Mouse (Mus musculus) embryonic facial prominence, embryonic 13.5 days (tissue): Measurements from ENCODE around the gene Atf4. TPM values are rescaled to one million over a fixed set of nuclear protein-coding genes. Genes with fewer than 3 reads are reported as not detected.

Experiments used
- ATAC-seq: fragments of 200-750 bp; cut with Nextera tagmentation; 2 replicates; pipeline ENCODE4 v1.8.0; 2017; ENCODE audit warnings: low read depth; ENCODE audit not compliant: insufficient number of reproducible peaks, insufficient read depth, low FRiP score, low TSS enrichment
- H3K27ac ChIP-seq: fragments of 300-500 bp; sonication (generic); 2 replicates; pipeline ENCODE4 v1.5.1; 2015; ENCODE audit warnings: moderate library complexity, mild to moderate bottlenecking, inconsistent platforms
- H3K27me3 ChIP-seq: fragments of 300-500 bp; sonication (generic); 2 replicates; pipeline ENCODE4 v1.6.1; 2015; ENCODE audit warnings: mild to moderate bottlenecking, inconsistent platforms
- H3K36me3 ChIP-seq: fragments of 300-500 bp; sonication (generic); 2 replicates; pipeline ENCODE4 v1.6.1; 2015; ENCODE audit warnings: mild to moderate bottlenecking, inconsistent platforms
- H3K4me1 ChIP-seq: fragments of 300-500 bp; sonication (generic); 2 replicates; pipeline ENCODE4 v1.6.1; 2015; ENCODE audit warnings: inconsistent platforms
- H3K4me2 ChIP-seq: fragments of 300-500 bp; sonication (generic); 2 replicates; pipeline ENCODE4 v1.6.1; 2015; ENCODE audit warnings: moderate library complexity, mild to moderate bottlenecking, inconsistent platforms
- H3K4me3 ChIP-seq: fragments of 300-500 bp; sonication (generic); 2 replicates; pipeline ENCODE4 v1.5.1; 2015; ENCODE audit warnings: mild to moderate bottlenecking, inconsistent platforms
- H3K9ac ChIP-seq: fragments of 300-500 bp; sonication (generic); 2 replicates; pipeline ENCODE4 v1.6.1; 2015; ENCODE audit warnings: mild to moderate bottlenecking, inconsistent platforms
- H3K9me3 ChIP-seq: fragments of 300-500 bp; sonication (generic); 2 replicates; pipeline ENCODE4 v1.6.1; 2016; ENCODE audit warnings: inconsistent platforms
- WGBS: fragments of 180-500 bp; shearing (Covaris S2); methylation state at CpG from one replicate; pipeline ENCODE4 v1.1.7; 2015; ENCODE audit warnings: mixed read lengths; 5-methylcytosine and 5-hydroxymethylcytosine counted together
- polyA plus RNA-seq: library from polyadenylated mRNA; unstranded; fragments of >200 nt; fragmentation: Nextera tagmentation; extraction: Ambion mirVana; gene quantifications from 2 replicates; pipeline ENCODE4 v1.2.1, GENCODE M21; 2015

Atf4 gene
- polyA plus RNA-seq, 1 experiment from 2014 or later = 123 TPM

- Histone ChIP-seq H3K9me3 (no peaks in the 10 kb centered on the region), H3K4me1 (no peaks in the 10 kb centered on the region), H3K4me3 (no peak overlapping the region), H3K36me3 (no peaks in the 10 kb centered on the region), H3K4me2 (no peak overlapping the region), H3K27ac (no peak overlapping the region), H3K9ac (no peak overlapping the region), H3K27me3 (no peaks in the 10 kb centered on the region)
- ATAC-seq = no peak
- 24% methylated on average over 9 of the region's 9 CpGs for WGBS
These were observed 29.8 kb upstream of the Atf4 start for GRCm38 (mm10) chr15:80225208-80225607.

GRCm38 (mm10) chr15:80225796-80226195, 29.2 kb upstream of the Atf4 start:
- H3K9ac ChIP-seq = no peak overlapping the region
- H3K4me3 ChIP-seq = no peak overlapping the region
- no peak for ATAC-seq
- 49% methylated on average over 2 of the region's 2 CpGs for WGBS
- no peak overlapping the region for H3K4me2 ChIP-seq
- H3K4me1 ChIP-seq = no peaks in the 10 kb centered on the region
- H3K27me3 ChIP-seq = no peaks in the 10 kb centered on the region
- no peak overlapping the region for H3K27ac ChIP-seq
- no peaks in the 10 kb centered on the region for H3K9me3 ChIP-seq
- H3K36me3 ChIP-seq = no peaks in the 10 kb centered on the region

- no peak for ATAC-seq
- Histone ChIP-seq H3K9ac (no peak overlapping the region), H3K27me3 (no peaks in the 10 kb centered on the region), H3K9me3 (no peaks in the 10 kb centered on the region), H3K36me3 (no peaks in the 10 kb centered on the region), H3K4me2 (no peak overlapping the region), H3K4me1 (peaks cover 3% of the 10 kb centered on the region), H3K27ac (no peak overlapping the region), H3K4me3 (no peak overlapping the region)
- WGBS = 78% methylated on average over 17 of the region's 17 CpGs
These were observed 26.7 kb upstream of the Atf4 start for GRCm38 (mm10) chr15:80228071-80228800.

GRCm38 (mm10) chr15:80232331-80232730, 22.7 kb upstream of the Atf4 start:
- Histone ChIP-seq H3K9ac (no peak overlapping the region), H3K9me3 (no peaks in the 10 kb centered on the region), H3K27me3 (no peaks in the 10 kb centered on the region), H3K4me3 (no peak overlapping the region), H3K36me3 (peaks cover 21% of the 10 kb centered on the region), H3K27ac (no peak overlapping the region), H3K4me2 (no peak overlapping the region), H3K4me1 (peaks cover 18% of the 10 kb centered on the region)
- no peak for ATAC-seq
- 47% methylated on average over 2 of the region's 2 CpGs for WGBS

- peak overlapping the region; percentile 93; the same call in 1 of the 2 replicates for H3K4me3 ChIP-seq
These were observed 21.9 kb upstream of the Atf4 start for GRCm38 (mm10) chr15:80233053-80233452.

GRCm38 (mm10) chr15:80233733-80234509, 21.1 kb upstream of the Atf4 start, which contains the start of gene Mief1:
Mief1 (plus strand) TSS chr15:80234018.
- ATAC-seq = peak; percentile 96
- peak within 1 kb of the TSS; percentile 76 for H3K4me2 ChIP-seq

More at GRCm38 (mm10) chr15:80233053-80233452, 21.9 kb upstream of the Atf4 start:
- peak overlapping the region; percentile 76; the same call in 1 of the 2 replicates for H3K4me2 ChIP-seq
- peaks cover 26% of the 10 kb centered on the region for H3K36me3 ChIP-seq
- no peaks in the 10 kb centered on the region for H3K27me3 ChIP-seq
- no peak for ATAC-seq
- peaks cover 18% of the 10 kb centered on the region for H3K4me1 ChIP-seq
- no peaks in the 10 kb centered on the region for H3K9me3 ChIP-seq
- peak overlapping the region; percentile 85 for H3K27ac ChIP-seq
- H3K9ac ChIP-seq = no peak overlapping the region
- WGBS = 49% methylated on average over 4 of the region's 4 CpGs

GRCm38 (mm10) chr15:80235535-80235934, 19.4 kb upstream of the Atf4 start, which contains the start of gene AC140267.1:
AC140267.1 (plus strand) TSS chr15:80235835.
- ATAC-seq = no peak
- peak within 1 kb of the TSS; percentile 93 for H3K4me3 ChIP-seq
- peak within 1 kb of the TSS; percentile 76 for H3K4me2 ChIP-seq
- H3K9ac ChIP-seq = peak within 1 kb of the TSS; percentile 85
- H3K4me1 ChIP-seq = peaks cover 18% of the 10 kb centered on the region
- peaks cover 43% of the 10 kb centered on the region for H3K36me3 ChIP-seq
- no peaks in the 10 kb centered on the region for H3K9me3 ChIP-seq
- H3K27ac ChIP-seq = no peak within 1 kb of the TSS
- 94% methylated on average over 9 of the region's 9 CpGs for WGBS
- no peaks in the 10 kb centered on the region for H3K27me3 ChIP-seq

More at GRCm38 (mm10) chr15:80233733-80234509, 21.1 kb upstream of the Atf4 start, which contains the start of gene Mief1:
- whole genome bisulfite sequencing = under 1% methylated on average over 66 of the region's 67 CpGs
- Histone ChIP-seq H3K27me3 (no peaks in the 10 kb centered on the region), H3K9ac (peak within 1 kb of the TSS; percentile 85), H3K9me3 (no peaks in the 10 kb centered on the region), H3K4me3 (peak within 1 kb of the TSS; percentile 93), H3K4me1 (peaks cover 18% of the 10 kb centered on the region), H3K27ac (peak within 1 kb of the TSS; percentile 85), H3K36me3 (peaks cover 35% of the 10 kb centered on the region)

- peaks cover 81% of the 10 kb centered on the region for H3K36me3 ChIP-seq
- H3K9ac ChIP-seq = no peak overlapping the region
- no peak for ATAC-seq
These were observed 6.8 kb upstream of the Atf4 start for GRCm38 (mm10) chr15:80248135-80248534.

GRCm38 (mm10) chr15:80248596-80248995, 6.4 kb upstream of the Atf4 start:
- no peak for ATAC-seq
- Histone ChIP-seq H3K4me1 (peaks cover 14% of the 10 kb centered on the region), H3K4me3 (no peak overlapping the region), H3K9ac (no peak overlapping the region), H3K36me3 (peaks cover 78% of the 10 kb centered on the region), H3K27ac (no peak overlapping the region), H3K9me3 (no peaks in the 10 kb centered on the region), H3K27me3 (no peaks in the 10 kb centered on the region), H3K4me2 (no peak overlapping the region)
- 98% methylated on average over 1 of the region's 1 CpGs for WGBS

More at GRCm38 (mm10) chr15:80248135-80248534, 6.8 kb upstream of the Atf4 start:
- Histone ChIP-seq H3K9me3 (no peaks in the 10 kb centered on the region), H3K4me1 (peaks cover 9% of the 10 kb centered on the region; the same call in 1 of the 2 replicates), H3K4me2 (no peak overlapping the region), H3K27ac (no peak overlapping the region), H3K4me3 (no peak overlapping the region), H3K27me3 (no peaks in the 10 kb centered on the region)
- WGBS = 95% methylated on average over 12 of the region's 12 CpGs

GRCm38 (mm10) chr15:80249672-80250071, 5.3 kb upstream of the Atf4 start:
- Histone ChIP-seq H3K36me3 (peaks cover 67% of the 10 kb centered on the region), H3K27me3 (no peaks in the 10 kb centered on the region), H3K4me3 (no peak overlapping the region)

GRCm38 (mm10) chr15:80250586-80250985, 4.4 kb upstream of the Atf4 start:
- Histone ChIP-seq H3K4me3 (no peak overlapping the region), H3K4me2 (no peak overlapping the region), H3K9me3 (no peaks in the 10 kb centered on the region), H3K27me3 (no peaks in the 10 kb centered on the region), H3K9ac (peak overlapping the region; percentile 8; the same call in 1 of the 2 replicates), H3K27ac (no peak overlapping the region), H3K36me3 (peaks cover 62% of the 10 kb centered on the region), H3K4me1 (peaks cover 22% of the 10 kb centered on the region)
- ATAC-seq = no peak
- WGBS = 94% methylated on average over 6 of the region's 6 CpGs

More at GRCm38 (mm10) chr15:80249672-80250071, 5.3 kb upstream of the Atf4 start:
- H3K9ac ChIP-seq = no peak overlapping the region
- H3K4me2 ChIP-seq = no peak overlapping the region
- no peak for ATAC-seq
- H3K9me3 ChIP-seq = no peaks in the 10 kb centered on the region
- 92% methylated on average over 10 of the region's 10 CpGs for WGBS
- H3K4me1 ChIP-seq = peaks cover 22% of the 10 kb centered on the region
- no peak overlapping the region for H3K27ac ChIP-seq
